Mouse (Mus musculus): ENCODE measurements around the gene Dzip3. TPM values are rescaled to one million over a fixed set of nuclear protein-coding genes. Genes with fewer than 3 reads are reported as not detected.

The Dzip3 gene
- total RNA-seq (2021): 1 to 10 TPM; 3.8 to 4.3 TPM
- long read RNA-seq, experiment 1, partial matches to known transcripts: 0 of 2 reads
- long read RNA-seq, experiment 1, other reads (novel, unspliced or antisense): 2 of 2 reads
- long read RNA-seq, experiment 2, partial matches to known transcripts: 0 of 5 reads
- long read RNA-seq, experiment 2, other reads (novel, unspliced or antisense): 4 of 5 reads

GRCm38 (mm10) chr16:48993559-48994342 lies at the start of gene Dzip3, which contains the start of gene Cip2a:
Gene Dzip3 (minus strand): TSS chr16:48994165.
Gene Cip2a (plus strand): TSS chr16:48994185.
- peak; percentile 86 for DNase-seq

- no peak for DNase-seq
Measured at GRCm38 (mm10) chr16:49040554-49041221, 46.7 kb upstream of the Dzip3 start.

GRCm38 (mm10) chr16:49037771-49038170 lies 43.8 kb upstream of the Dzip3 start:
- no peak for DNase-seq

- DNase-seq: no peak
Measured at GRCm38 (mm10) chr16:49035852-49036251, 41.9 kb upstream of the Dzip3 start.

GRCm38 (mm10) chr16:49016620-49017332 lies 22.8 kb upstream of the Dzip3 start:
- no peak for DNase-seq

- DNase-seq: no peak
Measured at GRCm38 (mm10) chr16:49004151-49004550, 10.2 kb upstream of the Dzip3 start.

GRCm38 (mm10) chr16:48994343-48994693 lies 353 bp upstream of the Dzip3 start:
- DNase-seq: no peak

- DNase-seq: no peak
Measured at GRCm38 (mm10) chr16:48993231-48993558, 770 bp downstream of the Dzip3 start.

- DNase-seq: no peak
Measured at GRCm38 (mm10) chr16:48992437-48993230, 1.3 kb downstream of the Dzip3 start.

GRCm38 (mm10) chr16:48989700-48990099 lies 4.3 kb downstream of the Dzip3 start:
- no peak for DNase-seq

- no peak for DNase-seq
Measured at GRCm38 (mm10) chr16:48985034-48985627, 8.8 kb downstream of the Dzip3 start.

GRCm38 (mm10) chr16:48979965-48980364 lies 14.0 kb downstream of the Dzip3 start:
- DNase-seq: no peak

GRCm38 (mm10) chr16:48973548-48973947 lies 20.4 kb downstream of the Dzip3 start:
- no peak for DNase-seq

- no peak for DNase-seq
Measured at GRCm38 (mm10) chr16:48972996-48973395, 21.0 kb downstream of the Dzip3 start.

GRCm38 (mm10) chr16:48941805-48942204 lies 52.2 kb downstream of the Dzip3 start:
- DNase-seq: no peak

- DNase-seq: no peak
Measured at GRCm38 (mm10) chr16:48923724-48924123, 70.2 kb downstream of the Dzip3 start.

GRCm38 (mm10) chr16:48913206-48913605 lies 80.8 kb downstream of the Dzip3 start:
- DNase-seq: no peak

GRCm38 (mm10) chr16:48911184-48911583 lies 82.8 kb downstream of the Dzip3 start:
- no peak for DNase-seq

- DNase-seq: no peak
Measured at GRCm38 (mm10) chr16:48899868-48900267, 94.1 kb downstream of the Dzip3 start.

GRCm38 (mm10) chr16:48890733-48891132 lies 103.2 kb downstream of the Dzip3 start:
- DNase-seq: no peak
